Mouse (Mus musculus) central nervous system, embryonic 18 days (tissue): ENCODE measurements around the gene Kif2c. TPM values are rescaled to one million over a fixed set of nuclear protein-coding genes. Genes with fewer than 3 reads are reported as not detected.

Experiments
- polyA plus RNA-seq: library from polyadenylated mRNA; depleted of rRNA; stranded (reverse); fragments of >200 nt; gene quantifications from 2 replicates; pipeline ENCODE4 v1.2.3, GENCODE M21; 2012; rRNA removed

Kif2c gene
- polyA plus RNA-seq: 6.9 and 7.0 TPM in 2 replicates

DNA sequence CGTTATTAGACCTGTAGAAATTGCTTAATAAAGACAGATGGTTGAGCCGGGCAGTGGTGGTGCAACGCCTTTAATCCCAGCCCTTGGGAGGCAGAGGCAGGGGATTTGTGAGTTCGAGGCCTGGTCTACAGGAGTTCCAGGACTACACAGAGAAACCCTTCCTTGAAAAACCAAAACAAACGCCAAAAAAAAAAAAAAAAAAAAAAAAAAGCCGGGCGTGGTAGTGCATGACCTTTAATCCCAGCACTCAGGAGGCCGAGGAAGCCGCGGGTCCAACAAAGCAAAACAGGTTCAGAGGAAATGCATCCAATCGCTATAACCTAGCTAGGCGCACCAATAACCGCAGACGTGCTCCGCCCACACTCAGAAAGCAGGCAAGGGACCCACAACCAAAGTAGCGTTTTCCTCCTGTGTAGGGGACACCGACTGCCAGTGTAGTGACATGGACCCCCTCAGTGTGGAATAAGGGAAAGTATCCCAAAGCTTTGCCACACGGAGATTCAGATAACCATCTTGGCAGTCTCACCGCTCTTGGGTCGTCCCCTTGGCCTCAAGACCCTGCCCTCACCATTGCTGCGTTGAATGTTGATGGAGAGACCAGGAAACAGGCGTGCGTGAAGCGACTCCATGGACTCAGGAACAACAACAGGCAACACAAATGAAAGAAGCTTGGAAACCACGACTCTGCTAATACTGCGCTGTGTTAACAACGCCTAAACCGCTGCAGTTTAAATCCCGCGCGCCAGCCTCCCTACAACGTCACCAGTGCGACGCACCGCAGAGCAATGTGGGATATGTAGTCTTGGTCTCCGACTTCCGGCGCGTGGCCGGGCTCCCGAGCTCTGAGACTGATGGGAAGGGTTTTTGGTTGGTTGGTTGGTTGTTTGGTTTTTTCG lies at the start of gene Kif2c:
Gene Kif2c, minus strand, starts transcription at position 777 of the 896 bp plus-strand sequence.

GRCm38 (mm10) chr4:117155792-117156355 lies 26.6 kb downstream of the Kif2c start, which contains the start of gene Rps8:
Gene Rps8, minus strand, starts transcription at chr4:117156243.

DNA sequence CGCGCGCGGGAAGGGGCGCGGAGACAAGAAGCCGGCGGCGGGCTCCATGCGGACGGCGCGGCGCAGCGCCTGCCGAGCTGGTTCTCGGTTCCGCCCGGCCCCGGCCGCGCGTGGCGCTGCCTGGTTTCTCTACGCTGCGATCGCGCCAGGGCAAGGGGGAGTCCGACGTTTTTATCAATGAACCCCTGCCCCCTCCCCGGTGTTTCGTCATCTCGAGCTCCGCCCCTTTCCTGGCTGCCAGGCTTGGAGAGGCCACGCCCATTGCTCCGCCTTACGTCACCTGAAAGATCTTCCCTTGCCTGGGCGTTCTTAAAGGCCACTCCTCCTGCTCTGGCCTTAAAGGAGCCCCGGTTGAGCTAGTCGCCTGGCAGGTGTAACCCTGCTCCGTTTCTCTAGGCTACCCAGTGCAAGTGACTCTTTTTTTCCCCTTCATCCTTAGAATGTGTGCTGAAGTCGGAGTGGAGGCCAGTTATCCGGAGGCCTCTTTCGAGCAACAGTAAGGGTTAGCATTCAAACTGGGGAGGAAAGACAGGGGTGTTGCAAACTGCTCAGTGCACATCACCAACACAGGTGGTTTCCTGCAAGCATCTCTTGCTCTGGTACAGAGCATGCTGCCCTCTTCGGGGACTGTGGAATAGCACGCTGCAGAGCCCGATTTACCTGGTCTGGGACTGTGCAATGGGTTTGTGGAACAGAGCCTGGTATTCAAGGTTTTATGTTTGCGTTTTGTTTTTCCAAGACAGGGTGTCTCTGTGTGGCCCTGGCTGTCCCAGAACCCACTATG lies 48.4 kb downstream of the Kif2c start, which contains the start of gene Plk3:
Gene Plk3, minus strand, starts transcription at position 147 of the 784 bp plus-strand sequence.

GRCm38 (mm10) chr4:117126675-117127290 lies 55.7 kb downstream of the Kif2c start, which contains the start of gene Tctex1d4:
Gene Tctex1d4, plus strand, starts transcription at chr4:117126794.

DNA sequence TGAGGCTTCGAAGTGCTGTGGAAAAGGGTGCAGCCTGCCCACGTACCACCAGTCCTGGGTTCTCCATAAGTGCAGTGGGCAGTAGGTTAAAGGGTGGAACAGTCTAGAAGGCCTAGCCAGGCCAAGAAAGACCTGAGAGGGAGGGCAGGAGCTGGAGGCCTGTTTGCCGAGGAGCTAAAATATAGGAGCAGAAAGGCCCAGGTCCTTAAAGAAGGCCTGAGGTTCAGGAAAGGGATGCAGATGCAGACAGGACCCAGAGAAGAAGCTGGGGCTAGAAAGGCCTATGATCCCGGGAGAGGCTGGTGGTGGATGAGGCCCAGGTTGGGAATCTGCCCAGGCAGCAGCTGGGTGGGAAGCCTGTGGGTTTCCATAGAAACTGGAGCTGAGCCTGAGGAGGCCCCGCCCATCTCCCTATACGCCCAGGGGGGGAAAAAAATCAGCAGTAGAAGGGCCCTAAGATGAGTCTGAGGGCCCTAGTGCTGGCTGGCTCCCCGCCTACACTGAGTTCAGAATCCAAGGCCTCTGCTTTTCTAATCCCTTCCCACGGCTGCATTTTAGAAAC lies 57.0 kb downstream of the Kif2c start, which contains the start of gene Btbd19:
Gene Btbd19, minus strand, starts transcription at position 378 of the 562 bp plus-strand sequence.

Other genes starting within 250 kb of the Kif2c start
- 40.6 and 40.9 TPM in 2 replicates for gene Urod, start 188.2 kb downstream of the Kif2c start, polyA plus RNA-seq
- 52.1 and 54.9 TPM in 2 replicates for gene Hectd3, start 187.3 kb downstream of the Kif2c start, polyA plus RNA-seq
- 27.9 and 28.7 TPM in 2 replicates for gene Eif2b3, start 163.2 kb downstream of the Kif2c start, polyA plus RNA-seq
- 9.1 and 9.6 TPM in 2 replicates for gene Ptch2, start 86.6 kb downstream of the Kif2c start, polyA plus RNA-seq
- 6.1 and 7.2 TPM in 2 replicates for gene Btbd19, start 56.9 kb downstream of the Kif2c start, polyA plus RNA-seq
- 0.25 and 0.91 TPM in 2 replicates for gene Tctex1d4, start 55.8 kb downstream of the Kif2c start, polyA plus RNA-seq
- 20.0 and 21.2 TPM in 2 replicates for gene Plk3, start 48.7 kb downstream of the Kif2c start, polyA plus RNA-seq
- gene Rps8, start 26.4 kb downstream of the Kif2c start, polyA plus RNA-seq: 1,040 and 1,045 TPM in 2 replicates
- 5.9 and 7.2 TPM in 2 replicates for gene Tmem53, start 69.3 kb upstream of the Kif2c start, polyA plus RNA-seq
- gene Armh1, start 69.5 kb upstream of the Kif2c start, polyA plus RNA-seq: 2.1 and 2.7 TPM in 2 replicates